Mouse (Mus musculus) hindbrain, embryonic 11.5 days (tissue): Measurements from ENCODE around the gene Mmp12. TPM values are rescaled to one million over a fixed set of nuclear protein-coding genes. Genes with fewer than 3 reads are reported as not detected.

Source experiments
- polyA plus RNA-seq: library from polyadenylated mRNA; unstranded; fragments of >200 nt; fragmentation: Nextera tagmentation; extraction: Ambion mirVana; gene quantifications from 2 replicates; pipeline ENCODE4 v1.2.1, GENCODE M21; 2014

Mmp12 gene
- polyA plus RNA-seq, 1 experiment from 2014 or later, result not detected

Other genes starting within 250 kb of the Mmp12 start
- 28.6 and 29.2 TPM in 2 replicates for gene Dync2h1, start 159.9 kb upstream of the Mmp12 start, polyA plus RNA-seq
- 147 and 150 TPM in 2 replicates for gene Dcun1d5, start 159.9 kb upstream of the Mmp12 start, polyA plus RNA-seq
- not detected in 2 replicates for gene Mmp13, start 71.9 kb upstream of the Mmp12 start, polyA plus RNA-seq
- not detected in 2 replicates for gene Mmp1b, start 43.7 kb downstream of the Mmp12 start, polyA plus RNA-seq
- not detected in 2 replicates for gene Mmp3, start 101.4 kb downstream of the Mmp12 start, polyA plus RNA-seq
- not detected in 2 replicates for gene Mmp10, start 158.0 kb downstream of the Mmp12 start, polyA plus RNA-seq
- gene Mmp8, start 214.1 kb downstream of the Mmp12 start, polyA plus RNA-seq, result 0.10 TPM in 1 of 2 replicates, not detected in the other
- gene Mmp27, start 227.0 kb downstream of the Mmp12 start, polyA plus RNA-seq, result not detected in 2 replicates